Mouse (Mus musculus) CH12.LX (cell line): ENCODE measurements around the gene Lrrc61.

Experiments used
- POLR2A ChIP-seq: IDR thresholded peaks from 2 replicates; pipeline ENCODE4 v1.6.1; 2011; ENCODE audit warnings: low read depth, mild to moderate bottlenecking, improper control_type of control experiment, low read length
- USF1 ChIP-seq: IDR thresholded peaks from 2 replicates; pipeline ENCODE4 v1.6.1; 2014; ENCODE audit warnings: low read depth, mild to moderate bottlenecking, inconsistent platforms, low read length, improper control_type of control experiment
- USF2 ChIP-seq: conservative IDR thresholded peaks from 2 replicates; pipeline ENCODE4 v1.6.1; 2011; ENCODE audit warnings: low read depth, low read length, improper control_type of control experiment

- TF ChIP-seq USF2, result no peak
- no peak for TF ChIP-seq POLR2A
- no peak for TF ChIP-seq USF1
These were observed 40.7 kb downstream of the Lrrc61 start for GRCm38 (mm10) chr6:48595278-48595677.
